Mouse (Mus musculus): ENCODE data around the gene Prelid3b. TPM values are rescaled to one million over a fixed set of nuclear protein-coding genes. Genes with fewer than 3 reads are reported as not detected.
A peak's percentile ranks its signal among the peaks of the same experiment; 100 is the strongest.

The Prelid3b gene
- polyA plus RNA-seq, 1 experiment from 2014 or later, result 64.2 TPM

DNA sequence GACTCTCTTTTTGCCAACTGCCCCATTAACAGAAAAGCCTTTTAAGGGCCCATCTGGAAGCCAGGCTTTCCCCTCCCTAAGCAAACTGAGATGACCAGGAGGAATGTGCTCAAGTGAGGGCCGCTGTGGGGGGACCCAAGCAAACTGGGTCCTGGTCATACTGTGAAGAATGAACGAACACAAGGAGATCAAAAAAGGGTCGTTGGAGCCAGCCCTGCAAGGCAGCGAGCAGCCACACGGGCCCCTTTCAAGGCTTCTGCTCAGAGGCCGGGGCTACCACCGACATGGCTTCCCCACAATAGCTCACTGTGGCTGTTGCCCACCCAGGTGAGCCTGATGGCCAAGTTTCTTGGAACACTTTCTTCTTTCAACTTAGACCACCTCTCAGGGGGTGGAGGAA is 26.4 kb downstream of the Prelid3b start:
- no peak overlapping the region for H3K4me2 ChIP-seq (ENCODE audit: low read depth, low read length)
- H3K4me1 ChIP-seq (ENCODE audit: control insufficient read depth, low read depth, low read length), result peaks cover 8% of the 10 kb centered on the region
- ATAC-seq (ENCODE audit: low read depth), result no peak
- WGBS (ENCODE audit: insufficient replicate concordance), result 50% methylated on average over 7 of the region's 7 CpGs
- H3K27me3 ChIP-seq (ENCODE audit: control insufficient read depth, insufficient read depth, low read depth, low read length), result no peaks in the 10 kb centered on the region
- no peaks in the 10 kb centered on the region for H3K36me3 ChIP-seq (ENCODE audit: control insufficient read depth, insufficient read depth)
- no peak overlapping the region for H3K9ac ChIP-seq (ENCODE audit: low read depth, low read length)
- no peak overlapping the region for H3K27ac ChIP-seq (ENCODE audit: low read length)
- H3K9me3 ChIP-seq (replicated peaks; ENCODE audit: control insufficient read depth, low read length), result no peaks in the 10 kb centered on the region
- H3K4me3 ChIP-seq (ENCODE audit: low read depth, low read length), result no peak overlapping the region

DNA sequence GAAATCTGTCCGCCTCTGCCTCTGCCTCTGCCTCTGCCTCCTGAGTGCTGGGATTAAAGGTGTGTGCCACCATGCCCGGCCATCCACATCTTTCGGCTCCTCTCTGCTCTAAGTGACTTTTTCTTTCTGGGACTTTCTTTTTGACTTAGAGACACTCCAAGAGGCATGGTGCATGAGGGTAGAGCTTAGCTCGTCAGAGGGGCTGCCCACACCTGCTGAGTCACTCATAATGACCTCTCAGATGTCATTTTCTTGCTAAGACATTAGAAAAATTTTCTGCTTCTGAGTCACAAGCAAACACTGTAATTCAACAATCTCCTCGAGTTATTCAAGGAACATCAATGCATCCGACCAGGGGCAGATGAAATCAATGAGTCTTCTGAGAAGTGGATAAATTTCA is 27.9 kb downstream of the Prelid3b start:
- H3K4me3 ChIP-seq (ENCODE audit: low read depth, low read length), result no peak overlapping the region
- no peak overlapping the region for H3K27ac ChIP-seq (ENCODE audit: low read length)
- ATAC-seq (ENCODE audit: low read depth), result no peak
- no peak overlapping the region for H3K9ac ChIP-seq (ENCODE audit: low read depth, low read length)
- H3K27me3 ChIP-seq (ENCODE audit: control insufficient read depth, insufficient read depth, low read depth, low read length), result no peaks in the 10 kb centered on the region
- no peaks in the 10 kb centered on the region for H3K9me3 ChIP-seq (replicated peaks; ENCODE audit: control insufficient read depth, low read length)
- no peak overlapping the region for H3K4me2 ChIP-seq (ENCODE audit: low read depth, low read length)
- H3K36me3 ChIP-seq (ENCODE audit: control insufficient read depth, insufficient read depth), result no peaks in the 10 kb centered on the region
- WGBS (ENCODE audit: insufficient replicate concordance), result 53% methylated on average over 6 of the region's 6 CpGs
- peaks cover 1% of the 10 kb centered on the region for H3K4me1 ChIP-seq (ENCODE audit: control insufficient read depth, low read depth, low read length)

DNA sequence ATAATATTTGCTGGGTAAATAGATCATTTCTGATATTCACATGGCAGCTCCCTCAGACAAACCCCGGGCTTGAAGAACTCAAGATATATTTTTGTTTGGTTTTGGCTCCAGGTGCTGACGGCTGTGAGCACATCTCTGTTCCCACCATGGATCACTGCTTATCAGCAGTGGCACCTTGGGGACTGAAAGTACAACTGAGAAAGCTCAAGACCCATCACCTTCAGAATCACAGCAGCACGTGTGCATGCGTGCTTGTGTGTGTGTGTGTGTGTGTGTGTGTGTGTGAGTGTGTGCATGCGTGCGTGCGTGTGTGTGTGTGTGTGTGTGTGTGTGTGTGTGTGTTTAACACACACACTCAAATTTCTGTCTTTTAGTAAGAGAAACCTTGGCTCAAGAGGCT is 28.5 kb downstream of the Prelid3b start:
- no peaks in the 10 kb centered on the region for H3K27me3 ChIP-seq (ENCODE audit: control insufficient read depth, insufficient read depth, low read depth, low read length)
- H3K4me2 ChIP-seq (ENCODE audit: low read depth, low read length), result no peak overlapping the region
- H3K36me3 ChIP-seq (ENCODE audit: control insufficient read depth, insufficient read depth), result no peaks in the 10 kb centered on the region
- ATAC-seq (ENCODE audit: low read depth), result no peak
- H3K4me1 ChIP-seq (ENCODE audit: control insufficient read depth, low read depth, low read length), result peaks cover 6% of the 10 kb centered on the region
- WGBS (ENCODE audit: insufficient replicate concordance), result 53% methylated on average over 7 of the region's 7 CpGs
- H3K9me3 ChIP-seq (replicated peaks; ENCODE audit: control insufficient read depth, low read length), result no peaks in the 10 kb centered on the region
- no peak overlapping the region for H3K4me3 ChIP-seq (ENCODE audit: low read depth, low read length)
- H3K27ac ChIP-seq (ENCODE audit: low read length), result no peak overlapping the region
- H3K9ac ChIP-seq (ENCODE audit: low read depth, low read length), result no peak overlapping the region

DNA sequence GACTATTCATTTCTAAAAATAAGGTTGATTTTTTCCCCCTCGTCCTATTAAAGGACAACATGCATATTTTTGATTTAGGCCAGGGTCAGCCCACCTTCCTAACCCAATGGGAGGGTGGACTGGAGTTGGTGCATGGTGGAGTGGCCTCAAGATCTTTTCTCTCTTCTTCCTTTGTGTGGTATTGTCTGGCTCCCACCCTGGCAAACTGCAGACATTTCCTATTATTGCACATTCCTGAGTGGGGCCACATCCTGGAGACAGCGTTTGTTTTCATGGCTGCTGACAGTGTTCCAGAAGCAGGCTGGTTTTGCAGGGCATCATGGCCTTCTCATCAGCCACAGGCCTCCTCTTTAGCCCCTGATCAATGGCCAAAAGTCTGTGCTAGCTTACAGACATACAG is 29.8 kb downstream of the Prelid3b start:
- Histone ChIP-seq H3K4me1 (ENCODE audit: control insufficient read depth, low read depth, low read length) (peaks cover 18% of the 10 kb centered on the region), H3K4me2 (ENCODE audit: low read depth, low read length) (no peak overlapping the region), H3K36me3 (ENCODE audit: control insufficient read depth, insufficient read depth) (no peaks in the 10 kb centered on the region), H3K4me3 (ENCODE audit: low read depth, low read length) (no peak overlapping the region), H3K27me3 (ENCODE audit: control insufficient read depth, insufficient read depth, low read depth, low read length) (no peaks in the 10 kb centered on the region), H3K9me3 (replicated peaks; ENCODE audit: control insufficient read depth, low read length) (no peaks in the 10 kb centered on the region), H3K9ac (ENCODE audit: low read depth, low read length) (no peak overlapping the region), H3K27ac (ENCODE audit: low read length) (no peak overlapping the region)
- no peak for ATAC-seq (ENCODE audit: low read depth)
- WGBS (ENCODE audit: insufficient replicate concordance), result 50% methylated on average over 2 of the region's 2 CpGs

DNA sequence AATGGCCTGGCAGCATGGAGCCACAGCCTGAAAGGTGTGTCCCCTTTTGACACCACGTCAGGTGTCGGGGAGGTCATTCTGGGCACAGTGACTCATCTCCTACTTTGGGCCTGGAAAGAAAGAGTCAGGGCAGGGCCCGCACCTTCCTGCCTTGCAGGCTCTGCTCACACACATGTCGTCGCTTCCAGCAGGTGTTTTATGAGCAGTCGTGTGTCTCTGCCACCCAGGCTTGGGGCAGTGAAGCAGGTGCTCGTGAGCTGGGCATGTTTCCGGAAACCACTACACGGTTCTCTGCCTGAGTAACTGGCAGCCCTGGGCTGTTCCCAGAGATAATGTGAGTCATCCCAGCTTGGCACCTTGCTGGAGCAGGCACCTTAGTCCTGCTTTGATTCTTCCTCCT is 30.4 kb downstream of the Prelid3b start:
- no peak for ATAC-seq (ENCODE audit: low read depth)

GRCm38 (mm10) chr2:174441898-174442297 is 31.0 kb downstream of the Prelid3b start:
- H3K4me3 ChIP-seq (ENCODE audit: low read depth, low read length), result no peak overlapping the region
- H3K36me3 ChIP-seq (ENCODE audit: control insufficient read depth, insufficient read depth), result no peaks in the 10 kb centered on the region
- no peaks in the 10 kb centered on the region for H3K27me3 ChIP-seq (ENCODE audit: control insufficient read depth, insufficient read depth, low read depth, low read length)
- ATAC-seq (ENCODE audit: low read depth), result no peak
- H3K4me1 ChIP-seq (ENCODE audit: control insufficient read depth, low read depth, low read length), result peaks cover 29% of the 10 kb centered on the region
- no peak overlapping the region for H3K9ac ChIP-seq (ENCODE audit: low read depth, low read length)
- no peak overlapping the region for H3K4me2 ChIP-seq (ENCODE audit: low read depth, low read length)
- WGBS (ENCODE audit: insufficient replicate concordance), result 57% methylated on average over 4 of the region's 4 CpGs
- no peak overlapping the region for H3K27ac ChIP-seq (ENCODE audit: low read length)
- H3K9me3 ChIP-seq (replicated peaks; ENCODE audit: control insufficient read depth, low read length), result no peaks in the 10 kb centered on the region

More for the DNA sequence above, 30.4 kb downstream of the Prelid3b start:
- Histone ChIP-seq H3K9ac (ENCODE audit: low read depth, low read length) (no peak overlapping the region), H3K27me3 (ENCODE audit: control insufficient read depth, insufficient read depth, low read depth, low read length) (no peaks in the 10 kb centered on the region), H3K36me3 (ENCODE audit: control insufficient read depth, insufficient read depth) (no peaks in the 10 kb centered on the region), H3K4me2 (ENCODE audit: low read depth, low read length) (no peak overlapping the region), H3K9me3 (replicated peaks; ENCODE audit: control insufficient read depth, low read length) (no peaks in the 10 kb centered on the region), H3K4me1 (ENCODE audit: control insufficient read depth, low read depth, low read length) (peaks cover 23% of the 10 kb centered on the region), H3K27ac (ENCODE audit: low read length) (no peak overlapping the region), H3K4me3 (ENCODE audit: low read depth, low read length) (no peak overlapping the region)
- WGBS (ENCODE audit: insufficient replicate concordance), result 81% methylated on average over 9 of the region's 9 CpGs

DNA sequence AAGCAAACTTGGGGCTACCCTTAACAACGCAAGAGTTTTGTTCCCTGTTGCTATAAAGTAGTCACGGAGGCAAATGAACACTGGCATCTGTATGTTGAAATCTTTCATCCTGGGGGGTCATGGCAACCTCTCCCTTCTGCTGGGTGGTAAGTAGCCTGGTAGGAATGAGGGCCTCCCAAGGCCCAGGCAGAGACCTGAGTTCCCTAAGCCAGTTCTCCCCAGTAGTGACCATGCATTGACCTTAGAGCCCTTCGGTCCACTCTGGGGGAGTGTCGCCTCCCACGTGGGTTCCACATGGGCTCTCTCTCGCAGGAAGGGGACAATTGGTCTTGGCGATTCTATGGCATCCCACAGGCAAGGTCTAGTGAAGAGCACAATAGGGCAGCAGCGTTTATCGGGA is 32.9 kb downstream of the Prelid3b start:
- Histone ChIP-seq H3K4me3 (ENCODE audit: low read depth, low read length) (no peak overlapping the region), H3K4me2 (ENCODE audit: low read depth, low read length) (no peak overlapping the region), H3K27me3 (ENCODE audit: control insufficient read depth, insufficient read depth, low read depth, low read length) (no peaks in the 10 kb centered on the region), H3K9ac (ENCODE audit: low read depth, low read length) (no peak overlapping the region), H3K9me3 (replicated peaks; ENCODE audit: control insufficient read depth, low read length) (no peaks in the 10 kb centered on the region), H3K27ac (ENCODE audit: low read length) (peak overlapping the region; percentile 23; the same call in 1 of the 2 replicates), H3K4me1 (ENCODE audit: control insufficient read depth, low read depth, low read length) (peaks cover 33% of the 10 kb centered on the region), H3K36me3 (ENCODE audit: control insufficient read depth, insufficient read depth) (no peaks in the 10 kb centered on the region)
- 74% methylated on average over 9 of the region's 9 CpGs for WGBS (ENCODE audit: insufficient replicate concordance)
- no peak for ATAC-seq (ENCODE audit: low read depth)

GRCm38 (mm10) chr2:174439450-174439838 is 33.4 kb downstream of the Prelid3b start:
- no peaks in the 10 kb centered on the region for H3K27me3 ChIP-seq (ENCODE audit: control insufficient read depth, insufficient read depth, low read depth, low read length)
- no peak overlapping the region for H3K9ac ChIP-seq (ENCODE audit: low read depth, low read length)
- H3K27ac ChIP-seq (ENCODE audit: low read length), result peak overlapping the region; percentile 37
- 22% methylated on average over 5 of the region's 5 CpGs for WGBS (ENCODE audit: insufficient replicate concordance)
- no peak for ATAC-seq (ENCODE audit: low read depth)
- no peak overlapping the region; the same call in 1 of the 2 replicates for H3K4me3 ChIP-seq (ENCODE audit: low read depth, low read length)
- no peaks in the 10 kb centered on the region for H3K9me3 ChIP-seq (replicated peaks; ENCODE audit: control insufficient read depth, low read length)
- no peaks in the 10 kb centered on the region for H3K36me3 ChIP-seq (ENCODE audit: control insufficient read depth, insufficient read depth)
- peaks cover 33% of the 10 kb centered on the region for H3K4me1 ChIP-seq (ENCODE audit: control insufficient read depth, low read depth, low read length)
- H3K4me2 ChIP-seq (ENCODE audit: low read depth, low read length), result peak overlapping the region; percentile 92

GRCm38 (mm10) chr2:174438737-174439449 is 34.0 kb downstream of the Prelid3b start, which contains the start of gene Ctsz:
Ctsz (minus strand) TSS chr2:174439039.
- no peaks in the 10 kb centered on the region for H3K36me3 ChIP-seq (ENCODE audit: control insufficient read depth, insufficient read depth)
- H3K9me3 ChIP-seq (replicated peaks; ENCODE audit: control insufficient read depth, low read length), result no peaks in the 10 kb centered on the region
- peak; percentile 87 for ATAC-seq (ENCODE audit: low read depth)
- H3K4me1 ChIP-seq (ENCODE audit: control insufficient read depth, low read depth, low read length), result peaks cover 33% of the 10 kb centered on the region
- H3K27ac ChIP-seq (ENCODE audit: low read length), result peak within 1 kb of the TSS; percentile 70
- H3K4me3 ChIP-seq (ENCODE audit: low read depth, low read length), result peak within 1 kb of the TSS; percentile 70
- H3K4me2 ChIP-seq (ENCODE audit: low read depth, low read length), result peak within 1 kb of the TSS; percentile 92
- H3K27me3 ChIP-seq (ENCODE audit: control insufficient read depth, insufficient read depth, low read depth, low read length), result no peaks in the 10 kb centered on the region
- WGBS (ENCODE audit: insufficient replicate concordance), result under 1% methylated on average over 37 of the region's 38 CpGs
- H3K9ac ChIP-seq (ENCODE audit: low read depth, low read length), result peak within 1 kb of the TSS; percentile 76

Data from liver, embryonic 16.5 days (tissue).